Mouse (Mus musculus) spleen, adult 2 months (tissue): ENCODE results near the gene E4f1.

Experiments used
- CTCF ChIP-seq: fragments of 200-500 bp; IDR thresholded peaks from 2 replicates; pipeline ENCODE4 v1.5.1; 2011; ENCODE audit warnings: mild to moderate bottlenecking, inconsistent platforms; ENCODE audit not compliant: insufficient read depth, insufficient read length, insufficient replicate concordance; ENCODE audit errors: extremely low read depth
- POLR2A ChIP-seq: fragments of 200-500 bp; IDR thresholded peaks from 2 replicates; pipeline ENCODE4 v1.6.1; 2011; ENCODE audit warnings: low read depth, low read length, inconsistent platforms

GRCm38 (mm10) chr17:24449507-24449906 is 20.6 kb downstream of the E4f1 start:
- TF ChIP-seq POLR2A = no peak
- TF ChIP-seq CTCF = no peak
